14 mouse cellular contexts compared by ENCODE assay signal in genomic region chr3:107743650-107744049, GRCm38 (mm10). TPM values are rescaled to one million over a fixed set of nuclear protein-coding genes. Genes with fewer than 3 reads are reported as not detected.
DNase-seq lines count a peak whose midpoint lies in the region; ATAC-seq and TF ChIP-seq lines count a peak whose summit lies in the region.
"Had no signal": no experiment of that assay in that cellular context is flagged by ENCODE, and none has a peak within 500 bp of the region (broad histone marks: within the 10 kb centered on the region; RNA-seq: fewer than 3 reads in every experiment).

No protein-coding gene starts in this region.

- no peaks in the 10 kb centered on the region for H3K9me3 ChIP-seq in kidney, embryonic 15.5 days (replicated peaks)
- H3K9me3 ChIP-seq in midbrain, embryonic 10.5 days (replicated peaks), result no peaks in the 10 kb centered on the region
- no peaks in the 10 kb centered on the region for H3K9me3 ChIP-seq in midbrain, postnatal 0 days (ENCODE audit: low read length)

- H3K36me3 ChIP-seq in heart, adult 2 months (ENCODE audit: control insufficient read depth, insufficient read depth, low read length), result peaks cover 35% of the 10 kb centered on the region
- H3K36me3 ChIP-seq in kidney, embryonic 15.5 days, result peaks cover 29% of the 10 kb centered on the region
- H3K36me3 ChIP-seq in midbrain, embryonic 10.5 days, result peaks cover 46% of the 10 kb centered on the region
- no peaks in the 10 kb centered on the region for H3K36me3 ChIP-seq in midbrain, postnatal 0 days (ENCODE audit: insufficient read depth, low read length)

- no peaks in the 10 kb centered on the region for H3K79me2 ChIP-seq in heart, adult 2 months (replicated peaks; ENCODE audit: control insufficient read depth, insufficient read depth, low read length)

- no peak for TF ChIP-seq POLR2A in heart, adult 2 months (IDR thresholded peaks at IDR 0.05; ENCODE audit: insufficient read depth, low read depth, low read length)

- WGBS in heart, adult 2 months, result 57% methylated on average over 1 of the region's 1 CpGs
- WGBS in kidney, embryonic 15.5 days, result 66% methylated on average over 1 of the region's 1 CpGs
- WGBS in midbrain, embryonic 10.5 days, result 89% methylated on average over 1 of the region's 1 CpGs
- WGBS in midbrain, postnatal 0 days, result 95% methylated on average over 1 of the region's 1 CpGs

- H3K4me2 ChIP-seq in kidney, embryonic 15.5 days, result no peak overlapping the region
- no peak overlapping the region for H3K4me2 ChIP-seq in midbrain, postnatal 0 days (ENCODE audit: low read depth, low read length, poor library complexity, severe bottlenecking)

- peaks cover 23% of the 10 kb centered on the region for H3K4me1 ChIP-seq in heart, adult 2 months (ENCODE audit: control insufficient read depth, insufficient read depth, low read length)
- peaks cover 52% of the 10 kb centered on the region for H3K4me1 ChIP-seq in kidney, embryonic 15.5 days
- peaks cover 43% of the 10 kb centered on the region for H3K4me1 ChIP-seq in midbrain, embryonic 10.5 days
- peaks cover 21% of the 10 kb centered on the region; the same call in 1 of the 2 replicates for H3K4me1 ChIP-seq in midbrain, postnatal 0 days (ENCODE audit: insufficient read depth, low read length)

- TF ChIP-seq EP300 in heart, adult 2 months (IDR thresholded peaks at IDR 0.05; ENCODE audit: insufficient read depth, low read depth, low read length), result no peak

- no peaks in the 10 kb centered on the region for H3K27me3 ChIP-seq in heart, adult 2 months (ENCODE audit: control insufficient read depth, insufficient read depth, low read length)
- H3K27me3 ChIP-seq in kidney, embryonic 15.5 days, result no peaks in the 10 kb centered on the region
- no peaks in the 10 kb centered on the region for H3K27me3 ChIP-seq in midbrain, embryonic 10.5 days (ENCODE audit: low read depth, poor library complexity, severe bottlenecking)
- H3K27me3 ChIP-seq in midbrain, postnatal 0 days (ENCODE audit: insufficient read depth, low read length), result no peaks in the 10 kb centered on the region

- ATAC-seq in kidney, embryonic 15.5 days (replicated peaks; ENCODE audit: low FRiP score), result no peak
- ATAC-seq in midbrain, postnatal 0 days (ENCODE audit: low FRiP score), result no peak

- intact Hi-C loops in heart, adult 2 months (cut with DNase I), result no loop called here
- intact Hi-C loops in heart, postnatal 36 days (cut with DNase I), result no loop called here

- H3K27ac ChIP-seq in heart, adult 2 months, result peak overlapping the region; percentile 67
- no peak overlapping the region for H3K27ac ChIP-seq in kidney, embryonic 15.5 days
- H3K27ac ChIP-seq in midbrain, embryonic 10.5 days (replicated peaks), result peak overlapping the region; percentile 86
- no peak overlapping the region for H3K27ac ChIP-seq in midbrain, postnatal 0 days (ENCODE audit: low read depth, low read length)

- H3K4me3 ChIP-seq in heart, adult 2 months, result no peak overlapping the region
- no peak overlapping the region for H3K4me3 ChIP-seq in kidney, embryonic 15.5 days (replicated peaks)
- H3K4me3 ChIP-seq in midbrain, embryonic 10.5 days, result no peak overlapping the region
- no peak overlapping the region for H3K4me3 ChIP-seq in midbrain, postnatal 0 days (ENCODE audit: low read depth, low read length)

- no peak for TF ChIP-seq CTCF in heart, adult 2 months (IDR thresholded peaks at IDR 0.05)
- no peak for TF ChIP-seq CTCF in midbrain, postnatal 0 days (IDR thresholded peaks at IDR 0.05)

- DNase-seq in heart, adult 2 months, result no peak
- DNase-seq in heart, postnatal 36 days, result no peak
- peak; percentile 45 for DNase-seq in kidney, postnatal 10 days
- no peak for DNase-seq in midbrain, embryonic 10.5 days (ENCODE audit: low spot score)
- DNase-seq in midbrain, postnatal 0 days (ENCODE audit: low spot score), result no peak
- peak; percentile 29 for DNase-seq in lung, postnatal 36 days
- no peak for DNase-seq in retina, postnatal 1 day
- DNase-seq: cerebellum, adult 8-10 months; embryo, embryonic 11 days; left cerebral cortex, postnatal 4 days; right cerebral cortex, postnatal 4 days; thymus, postnatal 36 days had no signal

- no peak overlapping the region for H3K9ac ChIP-seq in heart, adult 2 months (ENCODE audit: low read depth, low read length)
- H3K9ac ChIP-seq in kidney, embryonic 15.5 days, result no peak overlapping the region
- H3K9ac ChIP-seq in midbrain, postnatal 0 days (replicated peaks; ENCODE audit: low read length, poor library complexity, severe bottlenecking), result no peak overlapping the region

RNA-seq across cellular contexts. Expression of gene Csf1, which starts 16.6 kb away (rescaled TPM):
- 10 to 100 TPM; 30.0 to 41.7 TPM for total RNA-seq in heart, adult 2 months (2021)
- polyA plus RNA-seq in heart, adult 2 months (2012; rRNA removed), result 32.9 and 44.0 TPM in 2 replicates
- 10 to 100 TPM; 34.4 to 49.5 TPM for total RNA-seq in heart, postnatal 36 days (2021)
- 9.3 and 10.3 TPM in 2 replicates for polyA plus RNA-seq in kidney, embryonic 15.5 days (2015; fragmentation: Nextera tagmentation; extraction: Ambion mirVana)
- polyA plus RNA-seq in midbrain, embryonic 10.5 days (2016; fragmentation: Nextera tagmentation; extraction: Ambion mirVana), result 6.5 and 7.7 TPM in 2 replicates
- total RNA-seq in midbrain, postnatal 0 days (2014; rRNA removed), result 10.6 and 12.3 TPM in 2 replicates
- polyA plus RNA-seq in midbrain, postnatal 0 days (2015; fragmentation: Nextera tagmentation; extraction: Ambion mirVana), result 8.1 and 10.9 TPM in 2 replicates
- total RNA-seq: megakaryocyte-erythroid progenitor cell, adult 5-6 weeks had no signal

RNA-seq across cellular contexts. Expression of gene Ahcyl1, which starts 47.3 kb away (rescaled TPM):
- total RNA-seq in heart, adult 2 months (2021), result 10 to 100 TPM; 76.5 to 82.3 TPM
- polyA plus RNA-seq in heart, adult 2 months (2012; rRNA removed), result 50.9 and 94.6 TPM in 2 replicates
- total RNA-seq in heart, postnatal 36 days (2021), result 10 to 100 TPM; 77.8 to 80.6 TPM
- polyA plus RNA-seq in kidney, embryonic 15.5 days (2015; fragmentation: Nextera tagmentation; extraction: Ambion mirVana), result 92.7 and 94.5 TPM in 2 replicates
- 92.4 and 99.8 TPM in 2 replicates for polyA plus RNA-seq in midbrain, embryonic 10.5 days (2016; fragmentation: Nextera tagmentation; extraction: Ambion mirVana)
- total RNA-seq in midbrain, postnatal 0 days (2014; rRNA removed), result 65.9 and 76.0 TPM in 2 replicates
- polyA plus RNA-seq in midbrain, postnatal 0 days (2015; fragmentation: Nextera tagmentation; extraction: Ambion mirVana), result 109 and 111 TPM in 2 replicates

Comparison
In these comparisons a context has a peak if more than half of its experiments do, and no peak if none do; other contexts are left out.
1. H3K27ac ChIP-seq: peak in heart, adult 2 months (single experiment) and midbrain, embryonic 10.5 days (single experiment); none in kidney, embryonic 15.5 days (single experiment) and midbrain, postnatal 0 days (single experiment).
2. DNase-seq: peak in kidney, postnatal 10 days (single experiment) and lung, postnatal 36 days (single experiment); none in heart, adult 2 months (0 of 2), heart, postnatal 36 days (0 of 2), midbrain, embryonic 10.5 days (single experiment), midbrain, postnatal 0 days (single experiment) and retina, postnatal 1 day (single experiment).